Mouse (Mus musculus): ENCODE results near the gene Igf2bp3. TPM values are rescaled to one million over a fixed set of nuclear protein-coding genes. Genes with fewer than 3 reads are reported as not detected.

Gene Igf2bp3
- polyA plus RNA-seq, 1 experiment from 2014 or later = 73.4 TPM

DNA sequence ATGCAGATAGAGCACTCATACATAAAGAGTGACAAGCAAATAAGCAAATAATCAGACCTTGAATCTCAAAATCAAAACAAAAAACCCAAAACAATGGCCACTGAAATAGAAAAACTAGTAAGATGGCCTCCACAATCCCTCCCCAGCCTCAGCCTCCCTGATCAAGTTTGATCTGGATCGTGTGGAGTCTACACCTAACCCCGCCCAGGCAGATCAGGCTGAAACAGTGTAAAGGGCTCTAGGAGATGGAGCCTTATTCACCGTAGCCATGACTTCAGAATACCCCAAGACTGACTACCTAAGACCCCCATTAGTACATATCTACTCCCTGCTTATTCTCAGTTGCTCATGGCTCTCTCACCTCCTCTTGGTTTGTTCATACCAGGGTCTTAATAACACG is 41.1 kb downstream of the Igf2bp3 start:
- H3K9ac ChIP-seq (ENCODE audit: low read depth, low read length) = no peak overlapping the region
- H3K36me3 ChIP-seq (ENCODE audit: control insufficient read depth, insufficient read depth, low read length) = no peaks in the 10 kb centered on the region
- H3K4me1 ChIP-seq (ENCODE audit: control insufficient read depth, insufficient read depth, low read length) = no peaks in the 10 kb centered on the region; the same call in 1 of the 2 replicates
- no peaks in the 10 kb centered on the region for H3K9me3 ChIP-seq (ENCODE audit: control insufficient read depth, low read length)
- H3K27ac ChIP-seq (ENCODE audit: low read depth, low read length) = no peak overlapping the region
- no peak for ATAC-seq (ENCODE audit: low FRiP score, low TSS enrichment)
- H3K4me3 ChIP-seq (ENCODE audit: low read length) = no peak overlapping the region
- no peaks in the 10 kb centered on the region for H3K27me3 ChIP-seq (ENCODE audit: control insufficient read depth, insufficient read depth, low read length)
- H3K4me2 ChIP-seq (replicated peaks; ENCODE audit: low read depth, low read length) = no peak overlapping the region
- 74% methylated on average over 4 of the region's 4 CpGs for WGBS

DNA sequence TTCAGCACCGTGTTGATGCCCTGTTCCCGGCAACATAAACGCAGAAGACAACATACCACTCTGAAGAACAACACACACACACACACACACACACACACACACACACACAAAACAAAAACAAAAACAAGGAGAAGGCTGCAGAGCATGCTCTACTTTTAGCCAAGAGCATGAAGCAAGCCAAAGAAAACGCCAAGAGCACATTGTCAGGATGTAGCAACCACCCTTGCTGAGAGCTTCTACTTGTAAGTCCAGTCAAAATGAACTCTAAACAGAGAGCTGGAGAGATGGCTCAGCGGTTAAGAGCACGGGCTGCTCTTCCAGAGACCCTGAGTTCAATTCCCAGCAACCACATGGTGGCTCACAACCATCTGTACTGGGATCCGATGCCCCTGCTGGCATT is 41.5 kb downstream of the Igf2bp3 start:
- no peak overlapping the region for H3K27ac ChIP-seq (ENCODE audit: low read depth, low read length)
- no peaks in the 10 kb centered on the region for H3K27me3 ChIP-seq (ENCODE audit: control insufficient read depth, insufficient read depth, low read length)
- WGBS = 79% methylated on average over 7 of the region's 7 CpGs
- ATAC-seq (ENCODE audit: low FRiP score, low TSS enrichment) = no peak
- no peak overlapping the region for H3K9ac ChIP-seq (ENCODE audit: low read depth, low read length)
- no peaks in the 10 kb centered on the region for H3K36me3 ChIP-seq (ENCODE audit: control insufficient read depth, insufficient read depth, low read length)
- no peak overlapping the region for H3K4me3 ChIP-seq (ENCODE audit: low read length)
- H3K4me2 ChIP-seq (replicated peaks; ENCODE audit: low read depth, low read length) = no peak overlapping the region
- no peaks in the 10 kb centered on the region for H3K9me3 ChIP-seq (ENCODE audit: control insufficient read depth, low read length)
- H3K4me1 ChIP-seq (ENCODE audit: control insufficient read depth, insufficient read depth, low read length) = no peaks in the 10 kb centered on the region; the same call in 1 of the 2 replicates

DNA sequence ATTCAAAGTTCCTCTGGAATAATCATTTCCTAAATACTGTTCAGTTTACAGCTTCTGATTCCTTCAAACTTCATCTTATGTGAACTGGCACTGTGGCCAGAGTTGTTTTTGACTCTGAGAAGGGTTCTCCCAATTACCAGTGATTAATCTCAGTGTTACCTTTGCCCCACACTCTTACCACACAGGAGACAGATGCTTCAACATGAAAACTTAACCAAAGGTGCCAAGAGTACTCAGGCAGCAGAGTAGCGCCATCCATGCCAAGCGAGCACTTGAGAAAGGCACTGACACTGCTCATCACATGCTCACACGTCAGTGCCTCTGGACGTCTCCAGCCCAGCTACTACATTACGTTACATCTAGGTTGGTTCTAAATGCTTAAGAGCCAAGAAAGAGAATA is 43.5 kb downstream of the Igf2bp3 start:
- H3K27ac ChIP-seq (ENCODE audit: low read depth, low read length) = no peak overlapping the region
- H3K9me3 ChIP-seq (ENCODE audit: control insufficient read depth, low read length) = no peaks in the 10 kb centered on the region
- H3K4me2 ChIP-seq (replicated peaks; ENCODE audit: low read depth, low read length) = no peak overlapping the region
- H3K36me3 ChIP-seq (ENCODE audit: control insufficient read depth, insufficient read depth, low read length) = no peaks in the 10 kb centered on the region
- peaks cover 2% of the 10 kb centered on the region; the same call in 1 of the 2 replicates for H3K4me1 ChIP-seq (ENCODE audit: control insufficient read depth, insufficient read depth, low read length)
- no peaks in the 10 kb centered on the region for H3K27me3 ChIP-seq (ENCODE audit: control insufficient read depth, insufficient read depth, low read length)
- no peak for ATAC-seq (ENCODE audit: low FRiP score, low TSS enrichment)
- no peak overlapping the region for H3K4me3 ChIP-seq (ENCODE audit: low read length)
- WGBS = 87% methylated on average over 5 of the region's 5 CpGs
- no peak overlapping the region for H3K9ac ChIP-seq (ENCODE audit: low read depth, low read length)

DNA sequence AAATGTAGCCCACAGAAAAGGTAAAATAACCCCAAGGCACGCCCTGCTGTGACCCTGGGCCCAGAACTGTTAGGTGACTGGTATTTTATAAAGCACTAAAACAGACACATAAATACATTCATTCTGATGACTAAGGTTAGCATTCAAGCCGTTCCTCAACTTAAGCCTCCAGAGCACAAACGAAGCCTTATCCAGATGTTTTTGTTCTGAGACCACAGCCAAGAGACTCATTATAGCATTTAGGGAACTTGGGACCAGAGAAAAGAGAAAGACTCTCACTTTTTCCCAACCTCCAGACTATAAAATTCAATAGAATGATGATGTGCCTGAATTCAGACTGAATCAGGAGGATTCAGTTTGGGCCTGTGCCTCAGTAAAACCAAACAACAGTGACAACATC is 46.1 kb downstream of the Igf2bp3 start:
- ATAC-seq (ENCODE audit: low FRiP score, low TSS enrichment) = no peak
- WGBS = 71% methylated on average over 3 of the region's 3 CpGs
- Histone ChIP-seq H3K27ac (ENCODE audit: low read depth, low read length) (no peak overlapping the region), H3K36me3 (ENCODE audit: control insufficient read depth, insufficient read depth, low read length) (no peaks in the 10 kb centered on the region; the same call in 1 of the 2 replicates), H3K4me3 (ENCODE audit: low read length) (no peak overlapping the region), H3K9ac (ENCODE audit: low read depth, low read length) (no peak overlapping the region), H3K9me3 (ENCODE audit: control insufficient read depth, low read length) (no peaks in the 10 kb centered on the region), H3K27me3 (ENCODE audit: control insufficient read depth, insufficient read depth, low read length) (no peaks in the 10 kb centered on the region), H3K4me1 (ENCODE audit: control insufficient read depth, insufficient read depth, low read length) (peaks cover 24% of the 10 kb centered on the region), H3K4me2 (replicated peaks; ENCODE audit: low read depth, low read length) (no peak overlapping the region)

DNA sequence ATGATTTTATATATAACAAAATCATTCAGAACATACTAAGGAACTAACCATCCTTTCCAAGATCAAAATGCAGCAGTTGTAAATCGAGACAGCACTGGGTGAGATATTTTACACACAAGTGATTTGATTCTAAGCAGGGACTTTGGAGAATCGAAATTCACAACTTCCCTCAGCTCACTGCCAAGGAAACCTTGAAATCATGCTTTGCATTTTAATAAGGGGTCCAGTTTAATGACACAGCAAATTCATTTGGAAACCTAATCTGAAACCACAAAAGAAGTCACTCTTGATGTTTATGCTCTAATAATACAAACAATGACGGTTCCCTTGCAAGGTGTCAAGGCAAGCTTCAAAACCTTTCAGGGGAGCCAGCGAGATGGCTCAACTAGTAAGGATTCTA is 47.4 kb downstream of the Igf2bp3 start:
- no peaks in the 10 kb centered on the region for H3K27me3 ChIP-seq (ENCODE audit: control insufficient read depth, insufficient read depth, low read length)
- H3K9ac ChIP-seq (ENCODE audit: low read depth, low read length) = no peak overlapping the region
- H3K9me3 ChIP-seq (ENCODE audit: control insufficient read depth, low read length) = no peaks in the 10 kb centered on the region
- peaks cover 25% of the 10 kb centered on the region for H3K4me1 ChIP-seq (ENCODE audit: control insufficient read depth, insufficient read depth, low read length)
- H3K4me2 ChIP-seq (replicated peaks; ENCODE audit: low read depth, low read length) = no peak overlapping the region
- no peak overlapping the region for H3K27ac ChIP-seq (ENCODE audit: low read depth, low read length)
- H3K4me3 ChIP-seq (ENCODE audit: low read length) = no peak overlapping the region
- ATAC-seq (ENCODE audit: low FRiP score, low TSS enrichment) = no peak
- no peaks in the 10 kb centered on the region; the same call in 1 of the 2 replicates for H3K36me3 ChIP-seq (ENCODE audit: control insufficient read depth, insufficient read depth, low read length)
- 61% methylated on average over 4 of the region's 4 CpGs for WGBS

DNA sequence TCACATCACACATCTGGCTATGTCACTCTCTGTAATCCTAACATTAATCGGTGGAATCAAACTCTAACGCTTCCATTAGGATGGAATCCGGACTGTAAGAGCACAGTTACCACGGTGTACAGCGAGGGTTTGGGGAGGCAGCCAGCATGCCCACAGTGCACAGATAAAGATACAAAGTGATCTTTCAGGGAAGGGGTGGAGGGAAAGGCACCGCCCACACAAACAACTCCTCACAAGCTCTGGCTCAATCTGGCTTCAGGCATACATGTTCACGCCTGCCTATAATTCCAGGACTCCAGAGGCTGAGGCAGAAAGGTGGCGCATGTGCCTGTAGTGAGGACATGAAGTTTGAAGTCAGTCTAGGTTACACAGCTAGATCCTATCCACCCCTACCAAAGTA is 48.4 kb downstream of the Igf2bp3 start:
- H3K4me1 ChIP-seq (ENCODE audit: control insufficient read depth, insufficient read depth, low read length) = peaks cover 25% of the 10 kb centered on the region
- no peak overlapping the region for H3K9ac ChIP-seq (ENCODE audit: low read depth, low read length)
- no peak for ATAC-seq (ENCODE audit: low FRiP score, low TSS enrichment)
- no peaks in the 10 kb centered on the region for H3K27me3 ChIP-seq (ENCODE audit: control insufficient read depth, insufficient read depth, low read length)
- H3K36me3 ChIP-seq (ENCODE audit: control insufficient read depth, insufficient read depth, low read length) = no peaks in the 10 kb centered on the region; the same call in 1 of the 2 replicates
- H3K4me3 ChIP-seq (ENCODE audit: low read length) = no peak overlapping the region
- no peak overlapping the region for H3K27ac ChIP-seq (ENCODE audit: low read depth, low read length)
- no peaks in the 10 kb centered on the region for H3K9me3 ChIP-seq (ENCODE audit: control insufficient read depth, low read length)
- no peak overlapping the region for H3K4me2 ChIP-seq (replicated peaks; ENCODE audit: low read depth, low read length)
- WGBS = 87% methylated on average over 8 of the region's 8 CpGs

DNA sequence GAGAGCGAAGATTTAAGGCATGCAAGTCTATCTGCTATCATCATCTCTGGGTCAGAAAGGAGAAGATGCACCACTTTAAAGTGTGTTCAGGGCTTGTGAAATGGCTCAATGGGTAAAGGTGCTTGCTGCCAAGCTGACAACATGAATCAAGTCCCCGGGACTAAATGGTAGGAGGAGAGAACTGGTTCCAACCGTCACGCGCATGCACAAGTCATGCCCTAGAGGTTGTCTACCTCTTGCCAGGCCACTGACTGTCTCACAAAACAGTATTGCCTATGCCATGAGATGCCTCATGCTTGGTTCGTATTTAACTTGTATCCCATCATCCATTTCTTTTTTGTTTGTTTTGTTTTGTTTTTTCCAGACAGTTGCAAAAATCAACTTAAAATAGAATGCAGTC is 48.9 kb downstream of the Igf2bp3 start:
- Histone ChIP-seq H3K27ac (ENCODE audit: low read depth, low read length) (peak overlapping the region; percentile 44; the same call in 1 of the 2 replicates), H3K4me1 (ENCODE audit: control insufficient read depth, insufficient read depth, low read length) (peaks cover 25% of the 10 kb centered on the region), H3K9me3 (ENCODE audit: control insufficient read depth, low read length) (no peaks in the 10 kb centered on the region), H3K27me3 (ENCODE audit: control insufficient read depth, insufficient read depth, low read length) (no peaks in the 10 kb centered on the region), H3K36me3 (ENCODE audit: control insufficient read depth, insufficient read depth, low read length) (no peaks in the 10 kb centered on the region; the same call in 1 of the 2 replicates), H3K9ac (ENCODE audit: low read depth, low read length) (no peak overlapping the region), H3K4me2 (replicated peaks; ENCODE audit: low read depth, low read length) (no peak overlapping the region), H3K4me3 (ENCODE audit: low read length) (no peak overlapping the region)
- no peak for ATAC-seq (ENCODE audit: low FRiP score, low TSS enrichment)
- 74% methylated on average over 6 of the region's 6 CpGs for WGBS

DNA sequence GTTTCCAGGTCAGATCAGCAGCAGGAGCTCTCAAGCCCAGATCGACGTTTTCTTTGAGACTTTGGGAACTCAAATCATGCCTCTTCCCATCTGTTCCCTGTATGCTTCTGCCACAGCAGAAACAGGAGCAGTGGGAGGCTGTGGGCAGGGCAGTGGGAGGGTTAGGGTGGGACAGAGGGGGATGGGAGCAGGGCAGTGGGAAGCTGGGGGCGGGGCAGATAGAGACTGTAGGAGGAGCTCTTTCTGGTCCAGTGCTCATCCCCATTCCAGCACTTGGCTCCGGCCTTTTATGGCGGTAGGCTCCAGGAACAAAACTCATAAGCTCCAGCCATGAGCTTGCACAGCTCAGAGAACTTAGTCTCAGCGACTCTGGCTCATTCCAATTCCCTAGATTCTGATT is 49.7 kb downstream of the Igf2bp3 start:
- no peaks in the 10 kb centered on the region for H3K27me3 ChIP-seq (ENCODE audit: control insufficient read depth, insufficient read depth, low read length)
- H3K27ac ChIP-seq (ENCODE audit: low read depth, low read length) = peak overlapping the region; percentile 63; the same call in 1 of the 2 replicates
- no peaks in the 10 kb centered on the region; the same call in 1 of the 2 replicates for H3K36me3 ChIP-seq (ENCODE audit: control insufficient read depth, insufficient read depth, low read length)
- WGBS = 17% methylated on average over 6 of the region's 6 CpGs
- peak; percentile 91 for ATAC-seq (ENCODE audit: low FRiP score, low TSS enrichment)
- H3K4me3 ChIP-seq (ENCODE audit: low read length) = no peak overlapping the region
- peak overlapping the region; percentile 21 for H3K4me2 ChIP-seq (replicated peaks; ENCODE audit: low read depth, low read length)
- no peak overlapping the region for H3K9ac ChIP-seq (ENCODE audit: low read depth, low read length)
- H3K4me1 ChIP-seq (ENCODE audit: control insufficient read depth, insufficient read depth, low read length) = peaks cover 25% of the 10 kb centered on the region
- no peaks in the 10 kb centered on the region for H3K9me3 ChIP-seq (ENCODE audit: control insufficient read depth, low read length)

DNA sequence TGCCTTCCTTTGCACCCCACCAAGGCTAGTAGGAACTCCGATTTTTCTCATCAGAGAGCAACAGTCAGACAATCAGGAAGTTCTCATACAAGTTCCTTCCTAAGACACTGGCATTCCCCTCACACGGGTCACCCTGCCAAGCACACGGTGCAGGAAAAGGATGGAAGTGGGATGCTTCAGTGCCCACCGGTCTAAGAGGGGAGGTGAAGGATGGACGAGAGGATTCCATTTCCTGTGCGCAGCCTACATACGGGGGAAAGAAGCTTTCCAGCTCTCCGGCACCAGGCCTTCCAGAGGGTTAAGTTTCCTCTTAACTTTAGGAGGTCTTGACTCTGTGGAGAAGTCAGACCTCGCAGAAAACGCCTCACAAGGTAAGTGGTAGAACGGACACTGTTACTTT is 50.1 kb downstream of the Igf2bp3 start:
- ATAC-seq (ENCODE audit: low FRiP score, low TSS enrichment) = peak; percentile 71; the same call in 1 of the 2 replicates
- peak overlapping the region; percentile 21 for H3K4me2 ChIP-seq (replicated peaks; ENCODE audit: low read depth, low read length)
- no peaks in the 10 kb centered on the region for H3K27me3 ChIP-seq (ENCODE audit: control insufficient read depth, insufficient read depth, low read length)
- WGBS = 43% methylated on average over 11 of the region's 11 CpGs
- H3K4me1 ChIP-seq (ENCODE audit: control insufficient read depth, insufficient read depth, low read length) = peaks cover 25% of the 10 kb centered on the region
- no peaks in the 10 kb centered on the region; the same call in 1 of the 2 replicates for H3K36me3 ChIP-seq (ENCODE audit: control insufficient read depth, insufficient read depth, low read length)
- no peak overlapping the region for H3K9ac ChIP-seq (ENCODE audit: low read depth, low read length)
- H3K9me3 ChIP-seq (ENCODE audit: control insufficient read depth, low read length) = no peaks in the 10 kb centered on the region
- no peak overlapping the region for H3K4me3 ChIP-seq (ENCODE audit: low read length)
- H3K27ac ChIP-seq (ENCODE audit: low read depth, low read length) = peak overlapping the region; percentile 63; the same call in 1 of the 2 replicates

All from kidney, embryonic 14.5 days (tissue).